Mouse (Mus musculus): ENCODE data around the gene Ganc.

The Ganc gene

DNA sequence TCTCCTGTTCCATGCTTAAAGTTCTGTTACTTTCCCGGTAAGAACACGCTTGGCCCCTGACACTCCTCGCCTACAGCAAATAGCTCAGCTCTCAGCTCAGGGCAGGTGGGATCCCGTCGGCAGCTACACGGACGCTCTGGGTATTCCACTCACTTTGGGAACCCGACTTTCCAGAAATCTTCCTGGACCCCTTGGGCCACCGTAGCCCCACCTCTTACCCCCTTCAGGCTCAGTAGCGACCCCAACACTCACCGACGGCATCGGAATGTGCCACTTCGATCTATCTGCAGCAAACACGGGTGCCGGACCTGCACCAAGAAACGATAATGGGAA is at the start of gene Ganc:
Ganc (plus strand) TSS at position 244 of the 333 bp plus-strand sequence.
- no peak for DNase-seq

DNA sequence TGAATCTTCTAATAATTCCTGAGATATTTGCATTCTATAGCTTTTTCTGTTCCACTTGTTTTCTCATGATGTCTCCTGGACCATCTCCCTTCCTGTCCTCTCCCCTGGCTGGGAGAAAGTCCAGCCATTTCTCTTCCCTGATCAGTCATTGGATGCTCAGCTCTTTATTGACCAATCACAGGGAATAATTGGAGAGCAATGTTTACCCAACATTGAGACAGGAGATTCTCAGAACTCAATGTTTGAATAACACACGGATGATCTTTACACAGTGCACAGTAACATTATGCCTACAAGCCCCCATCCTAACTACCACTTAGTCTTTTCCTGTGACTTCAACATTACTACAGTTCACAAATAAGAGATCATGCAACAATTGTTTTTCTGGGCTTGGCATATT is 43.3 kb upstream of the Ganc start:
- no peak for DNase-seq

GRCm38 (mm10) chr2:120366501-120366900 is 37.2 kb upstream of the Ganc start:
- DNase-seq = no peak

- DNase-seq = no peak
Observed at GRCm38 (mm10) chr2:120367416-120368207, 36.1 kb upstream of the Ganc start.

- DNase-seq = no peak
Observed at GRCm38 (mm10) chr2:120373858-120374257, 29.8 kb upstream of the Ganc start.

GRCm38 (mm10) chr2:120386264-120386663 is 17.4 kb upstream of the Ganc start:
- no peak for DNase-seq

DNA sequence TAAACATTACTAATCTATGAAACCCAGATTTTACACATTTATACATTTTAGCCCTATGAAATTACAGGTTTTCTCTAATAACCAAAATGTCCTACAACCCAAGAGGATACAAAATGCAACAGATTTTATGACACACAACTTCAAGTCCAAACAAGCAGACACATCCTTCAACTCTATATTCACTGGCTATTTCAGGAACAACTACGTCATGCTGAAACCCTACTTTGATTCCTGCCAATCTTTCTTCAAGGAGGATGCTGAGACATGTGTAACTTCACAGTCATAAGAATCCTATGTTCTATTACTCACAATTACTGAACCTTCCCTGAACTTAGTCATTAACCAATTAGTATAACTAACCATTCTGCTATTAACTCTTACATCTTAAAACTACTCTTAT is 16.4 kb upstream of the Ganc start:
- DNase-seq = no peak

DNA sequence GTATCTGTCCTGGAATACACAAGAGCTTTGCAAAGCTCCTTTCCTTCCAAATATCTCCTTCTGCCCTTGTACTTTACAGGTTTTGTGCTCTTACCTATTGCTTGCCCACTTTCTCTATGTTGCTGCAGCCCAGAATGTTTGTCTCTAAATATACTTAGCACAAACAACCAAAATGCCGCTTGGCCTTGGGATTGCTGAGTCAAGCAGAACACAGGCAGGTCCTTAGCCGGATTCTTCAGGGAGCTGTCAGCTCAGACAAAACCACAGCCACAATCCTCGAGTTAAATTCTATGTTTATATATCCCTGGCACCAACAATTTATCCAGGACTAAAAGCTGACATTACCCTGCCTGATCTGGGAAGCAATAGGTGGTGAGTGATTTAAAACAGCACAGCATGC is 14.3 kb upstream of the Ganc start:
- no peak for DNase-seq

DNA sequence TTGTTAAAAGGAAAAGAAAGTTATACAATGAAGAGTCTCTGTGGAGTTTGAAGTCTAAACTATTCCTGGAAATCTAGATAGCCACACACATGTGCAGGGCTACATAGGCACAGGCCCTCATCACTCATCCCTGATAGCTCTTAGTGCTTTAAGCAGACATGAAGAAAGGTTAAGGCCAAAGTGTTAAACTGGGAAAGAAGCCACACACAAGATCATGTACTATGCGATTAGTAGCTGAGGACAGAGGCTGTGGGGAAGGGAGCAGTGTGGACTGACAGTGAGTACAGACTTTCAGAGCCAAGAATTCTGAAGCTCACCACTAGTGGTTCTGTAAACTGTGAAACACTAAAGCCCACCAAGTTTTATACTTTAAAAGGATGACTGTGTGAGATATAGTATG is 12.8 kb upstream of the Ganc start:
- no peak for DNase-seq

DNA sequence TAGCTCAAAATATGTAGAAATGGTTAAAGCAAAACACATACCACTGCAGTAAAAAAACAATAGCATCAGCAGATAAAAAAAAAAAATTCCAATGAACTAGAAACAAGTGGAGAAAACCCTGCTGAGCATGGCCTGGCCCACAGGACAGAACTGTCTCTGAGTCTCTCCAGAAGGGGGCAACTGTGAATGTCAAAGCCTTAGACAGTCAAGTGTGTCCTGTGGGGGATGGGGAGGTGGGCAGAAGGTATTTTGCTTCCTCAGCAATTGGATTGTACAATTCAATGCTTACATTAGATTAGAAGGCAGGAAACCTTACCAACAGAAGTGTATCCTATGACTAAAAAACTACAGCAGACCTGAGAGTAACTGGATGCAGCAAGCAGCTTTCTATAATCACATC is 11.3 kb upstream of the Ganc start:
- no peak for DNase-seq

- no peak for DNase-seq
Observed at GRCm38 (mm10) chr2:120397951-120398350, 5.7 kb upstream of the Ganc start.

DNA sequence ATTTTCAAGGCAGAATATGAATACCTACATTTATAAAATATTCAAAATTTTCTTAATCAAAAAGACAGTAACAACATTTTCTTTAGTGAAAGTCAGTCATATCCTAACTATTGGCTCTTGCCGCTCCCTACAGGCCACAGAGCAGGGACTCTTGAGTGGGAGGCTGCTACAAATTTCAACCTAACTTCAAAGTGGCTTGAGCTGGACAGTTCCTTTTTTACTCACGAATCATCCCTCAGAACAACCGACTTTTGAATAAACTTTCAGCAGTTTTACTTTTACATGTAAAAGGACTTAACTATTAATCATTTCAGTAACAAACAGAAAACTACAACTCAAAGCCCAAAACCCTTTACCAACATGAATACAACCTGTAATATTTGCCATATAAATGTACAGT is 883 bp upstream of the Ganc start:
- DNase-seq = no peak

GRCm38 (mm10) chr2:120403986-120404822 is 508 bp downstream of the Ganc start, which contains the start of gene Tmem87a:
Gene Tmem87a, minus strand, starts transcription at chr2:120404113.
- peak; percentile 97 to 98 for DNase-seq

DNA sequence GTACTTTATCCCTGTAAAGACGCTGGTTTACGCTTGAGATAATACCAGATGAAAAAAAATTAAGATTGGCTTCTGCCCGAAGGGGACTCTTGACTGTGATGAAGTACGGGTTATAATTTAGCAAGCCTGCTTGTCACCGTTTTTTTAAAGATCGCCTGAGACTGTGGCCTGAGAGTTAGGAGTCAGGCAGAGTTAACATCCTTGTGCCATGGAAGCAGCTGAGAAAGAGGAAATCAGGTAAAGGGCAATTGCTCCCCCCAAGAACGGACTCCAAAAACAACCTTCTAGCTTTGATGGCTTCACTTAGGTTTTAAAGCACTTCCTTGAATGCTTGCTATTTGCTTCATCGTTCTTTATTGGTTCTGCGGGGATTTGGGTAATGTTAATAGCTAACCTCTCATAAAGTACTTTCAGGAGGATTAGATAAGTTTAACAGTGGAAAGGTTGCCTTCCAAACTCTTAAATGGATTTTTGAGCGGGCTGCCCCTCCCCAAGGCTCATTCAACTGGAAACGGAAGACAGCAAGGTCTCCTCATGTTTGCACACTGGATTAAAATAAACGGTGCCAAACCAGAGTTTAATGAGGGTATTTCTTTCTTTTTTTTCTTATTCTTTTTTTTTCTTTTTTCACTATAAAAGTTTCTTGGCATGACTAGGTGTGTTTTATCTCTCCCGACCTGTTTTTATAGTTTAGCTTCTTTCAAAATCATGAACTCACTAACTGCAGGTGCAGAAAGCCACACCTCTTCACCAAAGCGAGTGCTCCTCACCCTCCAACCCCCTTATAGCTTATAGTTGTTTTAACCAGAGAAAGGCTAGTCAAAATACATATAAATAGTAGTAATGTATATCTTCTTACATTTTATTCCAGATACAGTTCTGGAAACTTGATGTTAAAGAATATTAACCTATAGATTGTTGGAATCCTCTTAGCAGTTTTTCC is 1.4 kb downstream of the Ganc start:
- peak in 1 of 2 experiments; percentile 16 for DNase-seq

GRCm38 (mm10) chr2:120411096-120411628 is 7.5 kb downstream of the Ganc start:
- DNase-seq = no peak

DNA sequence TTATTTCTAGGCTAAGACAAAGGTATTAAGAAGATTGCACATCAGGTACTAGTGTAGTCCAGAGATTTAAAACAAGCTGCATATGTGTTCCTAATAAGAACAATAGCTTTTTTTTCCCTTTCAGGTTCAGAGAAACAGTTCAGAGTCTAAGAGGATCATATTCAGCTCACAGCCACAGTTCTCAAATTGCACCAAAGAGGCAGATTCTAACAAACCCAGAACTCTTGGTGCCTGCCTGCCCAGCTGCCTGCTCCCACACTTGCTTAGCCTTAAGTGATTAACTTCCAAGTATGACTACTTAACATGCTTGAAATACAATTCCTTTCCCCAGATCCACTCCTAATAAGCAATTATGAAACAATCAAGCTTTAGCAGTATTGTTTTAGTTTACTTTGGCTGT is 10.4 kb downstream of the Ganc start:
- no peak for DNase-seq

- DNase-seq = no peak
Observed at GRCm38 (mm10) chr2:120414738-120415414, 11.2 kb downstream of the Ganc start.

DNA sequence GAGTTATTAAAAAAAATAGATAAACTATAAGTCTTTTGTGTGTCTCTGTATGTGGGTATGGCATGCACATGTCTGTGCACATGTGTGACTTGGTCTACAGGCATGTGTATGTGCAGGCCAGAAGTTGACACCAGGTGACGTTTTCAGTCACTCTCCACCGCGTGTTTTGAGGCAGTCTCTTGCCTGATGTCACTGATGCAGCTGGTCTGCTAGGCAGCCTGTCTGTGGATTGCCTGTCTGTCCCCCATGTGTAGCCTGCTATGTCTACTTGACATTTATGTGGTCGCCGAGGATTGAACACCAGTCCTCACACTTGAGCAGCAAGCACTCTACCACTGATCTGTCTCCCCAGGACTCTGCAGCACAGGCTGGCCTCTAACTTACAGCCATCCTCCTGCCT is 20.7 kb downstream of the Ganc start:
- DNase-seq = no peak

GRCm38 (mm10) chr2:120444486-120444885 is 40.8 kb downstream of the Ganc start:
- DNase-seq = no peak

DNA sequence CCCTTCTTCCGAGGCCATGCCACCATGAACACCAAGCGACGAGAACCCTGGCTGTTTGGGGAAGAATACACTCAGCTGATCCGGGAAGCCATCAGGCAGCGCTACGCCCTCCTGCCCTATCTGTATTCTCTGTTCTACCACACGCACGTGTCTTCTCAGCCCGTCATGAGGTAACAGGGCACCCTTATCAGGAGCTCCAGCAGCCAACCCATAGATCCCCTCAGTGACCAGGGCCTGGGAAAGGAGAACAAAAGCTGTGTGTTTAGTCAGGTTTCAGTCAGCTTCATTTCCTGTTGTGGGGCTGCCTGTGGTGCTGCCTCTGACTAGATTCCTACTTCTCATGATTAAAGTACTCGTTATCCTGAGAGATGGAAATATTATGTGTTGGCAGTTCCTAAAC is 42.7 kb downstream of the Ganc start:
- DNase-seq = no peak

- DNase-seq = no peak
Observed at GRCm38 (mm10) chr2:120447306-120447705, 43.6 kb downstream of the Ganc start.

DNA sequence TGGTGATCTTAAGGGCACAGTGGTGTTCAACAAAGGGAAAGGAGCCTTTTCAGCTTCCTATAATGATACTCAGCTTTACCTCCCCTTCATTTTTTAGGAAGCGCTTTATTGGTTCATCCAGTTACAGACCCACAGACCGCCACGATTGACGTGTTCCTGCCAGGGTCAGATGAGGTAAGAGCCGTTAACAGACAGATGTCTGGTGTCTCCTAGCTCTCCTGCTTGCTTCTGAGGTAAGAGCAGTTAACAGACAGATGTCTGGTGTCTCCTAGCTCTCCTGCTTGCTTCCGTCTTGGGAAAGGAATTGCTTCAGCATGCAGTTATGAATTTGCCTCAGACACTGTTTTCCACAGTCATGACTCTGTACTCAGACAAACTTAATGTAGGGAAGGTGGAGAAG is 47.0 kb downstream of the Ganc start:
- no peak for DNase-seq
